Mouse (Mus musculus) erythroblast, embryonic 14.5 days (primary cell): ENCODE measurements around the gene Slc26a1.

Experiments
- GATA1 ChIP-seq: IDR thresholded peaks from 2 replicates; pipeline ENCODE4 v1.6.1; 2012; ENCODE audit warnings: low read length, inconsistent platforms, mixed read lengths
- TAL1 ChIP-seq: IDR thresholded peaks from 3 replicates; pipeline ENCODE4 v1.6.1; 2012; ENCODE audit warnings: low read length, inconsistent platforms, mixed read lengths

DNA sequence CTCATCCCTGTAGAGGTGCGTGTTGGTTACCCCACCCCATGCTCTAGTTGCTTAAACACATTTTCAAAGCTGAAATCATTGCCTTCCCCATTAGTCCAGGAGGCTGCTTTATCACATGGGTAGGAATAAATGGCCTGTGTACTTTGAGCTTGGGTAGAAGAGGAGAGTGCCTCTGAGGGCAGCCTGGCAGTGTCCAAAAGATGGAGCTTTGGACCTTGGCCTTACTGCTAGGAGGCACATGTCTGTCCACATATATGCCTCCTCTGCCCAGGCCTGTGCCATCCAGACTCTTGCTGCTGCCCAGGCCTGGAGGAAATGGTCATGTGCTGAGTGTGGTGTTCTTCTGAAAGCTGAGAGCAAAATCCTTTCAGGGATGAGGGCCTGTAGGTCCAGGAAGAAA, 33.0 kb upstream of the Slc26a1 start:
- TF ChIP-seq GATA1, result no peak
- TF ChIP-seq TAL1, result no peak
